In genomic region chr11:118507095-118507494, GRCm38 (mm10) we compare ENCODE assay signal across 4 mouse cellular contexts.
"Had no signal": no experiment of that assay in that cellular context is flagged by ENCODE, and none has a peak within 500 bp of the region (broad histone marks: within the 10 kb centered on the region; RNA-seq: fewer than 3 reads in every experiment).

No protein-coding gene starts in this region.

- ATAC-seq: liver, postnatal 0 days; lung, postnatal 0 days had no signal

- DNase-seq: left cerebral cortex, postnatal 4 days; lung, embryonic 14.5 days had no signal
